Mouse (Mus musculus): ENCODE measurements around the gene Lrtm2. TPM values are rescaled to one million over a fixed set of nuclear protein-coding genes. Genes with fewer than 3 reads are reported as not detected.

Lrtm2 gene
- 16.2 and 18.3 TPM in 2 replicates for polyA plus RNA-seq (2015; fragmentation: Nextera tagmentation; extraction: Ambion mirVana)

DNA sequence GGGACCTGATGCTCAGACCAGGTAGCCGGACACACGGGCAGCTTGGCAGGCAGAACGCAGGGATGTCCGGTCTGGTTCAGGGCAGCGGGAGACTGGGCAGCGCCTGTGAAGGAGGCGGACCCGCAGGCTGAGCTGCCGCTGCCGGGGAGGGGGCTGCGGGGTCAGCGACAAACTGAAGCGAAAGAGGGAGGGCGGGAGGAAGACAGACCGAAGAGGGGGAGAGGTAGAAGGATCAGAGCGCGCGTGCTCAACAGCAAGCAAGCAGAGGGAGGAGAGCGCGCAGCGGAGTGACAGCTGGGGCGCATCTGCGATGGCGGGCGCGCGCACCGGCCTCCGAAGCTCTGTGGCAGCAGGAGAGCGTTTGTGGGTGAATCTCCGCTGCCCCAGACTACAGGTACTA, at the start of gene Lrtm2:
Lrtm2 (minus strand) TSS at position 261 of the 400 bp plus-strand sequence.

Other genes starting within 250 kb of the Lrtm2 start
- 8.3 and 10.5 TPM in 2 replicates for gene Dcp1b, start 155.5 kb downstream of the Lrtm2 start, polyA plus RNA-seq (2015; fragmentation: Nextera tagmentation; extraction: Ambion mirVana)
- 4.9 and 6.7 TPM in 2 replicates for gene Cacna1c, start 134.3 kb downstream of the Lrtm2 start, polyA plus RNA-seq (2015; fragmentation: Nextera tagmentation; extraction: Ambion mirVana)
- 0.74 and 1.3 TPM in 2 replicates for gene Cacna2d4, start 94.2 kb downstream of the Lrtm2 start, polyA plus RNA-seq (2015; fragmentation: Nextera tagmentation; extraction: Ambion mirVana)
- gene Adipor2, start 86.9 kb upstream of the Lrtm2 start, polyA plus RNA-seq (2015; fragmentation: Nextera tagmentation; extraction: Ambion mirVana) = 39.0 and 39.2 TPM in 2 replicates
- 2.4 and 2.9 TPM in 2 replicates for gene Fbxl14, start 148.9 kb upstream of the Lrtm2 start, polyA plus RNA-seq (2015; fragmentation: Nextera tagmentation; extraction: Ambion mirVana)
- gene Wnt5b, start 213.6 kb upstream of the Lrtm2 start, polyA plus RNA-seq (2015; fragmentation: Nextera tagmentation; extraction: Ambion mirVana) = 4.6 and 7.2 TPM in 2 replicates